Mouse (Mus musculus) urinary bladder, postnatal 4 days (tissue): ENCODE results near the gene Phactr4.
A peak's percentile ranks its signal among the peaks of the same experiment; 100 is the strongest.

Experiments
- DNase-seq, 2 experiments: peaks; one replicate each; pipeline ENCODE4 v3.0.0; 2021 to 2022; ENCODE audit warnings: low spot score in 2 of 2

Gene Phactr4

GRCm38 (mm10) chr4:132338943-132339342 lies 83.3 kb downstream of the Phactr4 start:
- DNase-seq, result no peak

GRCm38 (mm10) chr4:132332880-132333279 lies 89.4 kb downstream of the Phactr4 start:
- DNase-seq, result no peak

DNA sequence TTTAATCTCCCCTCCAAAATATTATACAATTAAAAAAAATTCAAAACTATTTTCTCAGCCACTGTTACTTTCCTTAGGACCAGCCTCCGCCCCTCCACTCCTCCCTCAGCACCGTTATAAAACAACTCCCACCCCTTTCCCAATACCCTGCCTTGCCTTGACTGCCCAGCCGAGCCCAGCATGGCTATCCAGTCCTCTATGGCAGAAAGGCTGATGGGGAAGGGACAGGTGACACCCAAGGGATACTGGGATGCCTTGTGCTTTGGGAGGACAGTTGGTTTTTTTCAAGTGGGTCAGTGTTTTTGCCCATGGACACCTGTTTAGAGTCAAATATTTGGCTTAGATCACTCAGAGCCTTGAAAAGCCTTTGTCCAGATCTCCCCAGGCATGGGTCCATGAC lies 90.3 kb downstream of the Phactr4 start:
- DNase-seq, result no peak

- no peak for DNase-seq
These were observed 92.4 kb downstream of the Phactr4 start for GRCm38 (mm10) chr4:132329835-132330354.

DNA sequence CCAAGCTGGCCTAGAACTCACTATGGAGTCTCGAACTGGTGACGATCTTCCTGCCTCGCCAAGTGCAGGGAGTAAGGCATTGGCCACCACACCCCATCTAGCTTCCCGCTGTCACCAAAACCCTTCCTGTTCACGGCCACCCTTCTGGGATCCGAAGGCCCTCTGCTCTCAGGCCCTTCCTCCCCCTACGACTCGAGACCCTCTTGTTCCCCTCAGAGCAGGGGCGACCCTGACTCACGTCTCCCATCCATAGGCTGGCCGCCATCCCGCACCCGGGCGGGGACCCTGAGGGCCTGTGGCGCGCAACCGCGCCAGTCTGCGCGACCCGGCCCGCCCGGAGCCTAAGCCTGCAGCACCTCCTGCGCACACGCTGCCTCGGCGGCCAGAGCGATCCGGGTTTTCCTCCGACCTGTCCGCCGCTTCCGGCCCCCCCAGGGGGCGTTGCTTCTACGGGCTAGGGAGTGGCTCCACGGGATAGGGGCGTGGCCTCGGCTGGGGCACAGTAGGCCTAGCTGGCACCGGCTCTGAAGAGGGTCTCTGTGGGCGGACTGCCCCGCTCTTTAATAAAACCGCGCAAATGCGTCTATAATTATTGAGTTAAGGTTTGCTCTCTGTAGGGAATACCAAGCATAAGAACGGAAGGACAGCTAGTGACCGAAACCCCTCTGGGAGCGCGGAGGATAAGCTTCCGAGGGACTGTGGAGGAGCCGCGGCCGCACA lies 93.0 kb downstream of the Phactr4 start, which contains the start of gene Trnau1ap:
Gene Trnau1ap, minus strand, starts transcription at position 424 of the 720 bp plus-strand sequence.
- peak; percentile 85 to 89 for DNase-seq

GRCm38 (mm10) chr4:132328391-132328982 lies 93.8 kb downstream of the Phactr4 start:
- DNase-seq, result no peak

DNA sequence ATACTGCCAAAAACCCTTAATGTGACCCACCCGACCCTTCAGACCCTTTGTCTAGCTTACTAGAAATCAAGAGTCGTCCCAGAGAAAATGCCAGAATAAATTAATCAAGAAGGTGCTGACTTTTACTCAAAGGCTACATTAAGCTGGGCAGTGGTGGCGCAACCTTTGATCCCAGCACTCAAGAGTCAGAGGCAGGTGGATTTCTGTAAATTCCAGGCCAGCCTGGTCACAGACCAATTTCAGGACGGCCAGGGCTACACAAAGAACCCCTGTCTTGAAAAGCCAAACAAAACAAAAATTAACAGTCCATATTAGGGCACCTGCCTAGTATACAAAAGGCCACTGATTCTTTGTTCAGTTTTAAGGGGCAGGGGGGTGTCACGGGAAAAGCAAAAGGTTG lies 95.8 kb downstream of the Phactr4 start:
- no peak for DNase-seq

- DNase-seq, result no peak
These were observed 106.6 kb downstream of the Phactr4 start for GRCm38 (mm10) chr4:132315711-132316110.

DNA sequence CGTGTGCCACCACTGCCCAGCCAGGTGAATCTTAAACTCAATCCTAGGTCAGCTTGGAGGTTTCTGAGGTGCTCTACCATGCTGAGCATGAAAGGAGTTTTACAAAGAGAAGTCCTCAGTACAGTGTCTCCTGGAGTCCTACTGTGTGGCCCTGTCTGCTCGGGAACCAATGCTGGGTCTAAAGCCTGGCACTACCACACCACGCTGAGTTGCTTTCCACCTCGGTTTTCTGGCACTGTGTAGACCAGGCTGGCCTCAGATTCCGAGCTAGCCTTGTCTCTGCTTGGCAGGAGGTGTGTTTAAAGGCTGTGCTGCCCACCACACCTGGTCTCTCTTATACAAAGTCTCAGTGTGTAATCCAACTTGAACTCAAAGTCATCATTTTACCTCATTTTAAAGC lies 109.7 kb downstream of the Phactr4 start:
- no peak for DNase-seq

DNA sequence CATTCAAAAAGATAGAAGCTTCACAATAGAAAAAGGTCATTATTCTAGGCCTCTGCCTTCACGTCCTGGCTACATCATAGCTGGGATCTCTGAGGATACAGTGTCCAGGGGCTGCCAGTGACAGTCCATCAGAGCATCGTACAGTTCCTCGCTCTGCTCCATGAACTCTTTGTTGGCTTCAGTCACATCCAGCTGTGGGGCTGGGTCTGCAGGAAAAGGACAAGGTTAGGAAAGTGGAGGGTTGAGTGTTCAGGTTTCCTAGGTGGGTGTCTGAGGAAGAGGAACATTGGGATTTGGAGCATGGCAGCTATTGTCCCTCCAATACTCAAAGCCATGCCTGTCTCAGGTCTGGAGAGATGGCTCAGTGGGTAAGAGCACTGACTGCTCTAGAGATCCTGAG lies 110.5 kb downstream of the Phactr4 start:
- DNase-seq, result no peak

GRCm38 (mm10) chr4:132311209-132311608 lies 111.1 kb downstream of the Phactr4 start:
- DNase-seq, result no peak

DNA sequence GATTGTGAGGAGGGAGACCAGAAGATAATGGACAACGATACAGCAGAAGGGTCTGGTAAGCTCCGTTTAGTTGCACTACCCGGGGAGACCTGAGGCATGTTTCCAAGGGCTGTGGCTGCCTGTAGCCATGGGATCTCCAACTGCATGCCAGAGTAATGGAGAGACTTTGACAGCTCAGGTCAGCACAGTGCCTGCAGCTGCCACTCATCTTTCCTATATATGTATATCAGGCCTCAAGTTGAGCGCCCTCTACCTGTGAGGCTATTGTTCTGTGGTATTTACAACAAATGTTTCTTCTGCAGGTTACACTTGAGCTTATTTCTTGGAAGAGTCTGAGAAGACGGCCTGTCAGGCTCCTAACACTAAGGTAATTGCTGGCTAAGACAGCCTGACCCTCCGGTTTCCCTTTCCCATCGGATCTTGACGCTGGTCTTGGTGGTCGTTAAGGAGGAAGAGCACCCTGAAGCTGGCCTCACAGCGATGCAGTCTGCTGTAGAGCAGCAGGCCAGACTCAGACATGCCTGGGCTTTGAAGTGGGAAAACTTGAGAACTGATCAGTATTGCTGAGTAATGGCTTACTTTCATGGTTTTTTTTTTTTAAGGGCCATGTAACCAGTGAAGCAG lies 112.3 kb downstream of the Phactr4 start:
- DNase-seq, result no peak

GRCm38 (mm10) chr4:132309140-132309848 lies 113.0 kb downstream of the Phactr4 start:
- no peak for DNase-seq

- peak; percentile 84 to 89 for DNase-seq
These were observed 113.7 kb downstream of the Phactr4 start for GRCm38 (mm10) chr4:132308437-132309139.

- no peak for DNase-seq
These were observed 116.3 kb downstream of the Phactr4 start for GRCm38 (mm10) chr4:132306004-132306403.
